In the genomic region with DNA sequence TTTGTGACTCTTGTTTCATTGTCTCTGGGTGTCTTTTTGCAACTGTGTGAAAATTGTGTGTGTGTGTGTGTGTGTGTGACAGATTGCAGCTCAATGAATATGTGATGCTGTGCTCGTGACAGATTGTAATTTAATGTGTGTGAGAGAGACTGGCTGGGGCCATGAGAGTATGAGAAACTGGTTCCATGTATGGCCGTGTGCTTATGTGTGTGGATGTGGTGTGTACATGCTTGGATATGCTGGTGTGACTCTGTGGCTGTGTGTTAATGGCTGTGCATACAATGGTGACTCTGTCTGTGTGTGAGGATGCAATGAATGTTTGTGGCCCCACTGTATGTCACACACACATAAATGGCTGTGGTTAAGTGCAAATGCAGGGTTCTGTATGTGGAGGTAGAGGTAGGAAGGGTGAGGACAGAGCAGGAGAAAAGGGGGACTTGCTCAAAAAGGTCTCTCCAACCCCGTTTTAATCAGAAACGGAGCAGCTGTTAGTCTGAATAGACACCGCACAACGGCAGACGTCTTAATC, we compare ENCODE assay signal across 21 mouse cellular contexts. TPM values are rescaled to one million over a fixed set of nuclear protein-coding genes. Genes with fewer than 3 reads are reported as not detected.
DNase-seq lines count a peak whose midpoint lies in the region; ATAC-seq and TF ChIP-seq lines count a peak whose summit lies in the region.
"Had no signal": no experiment of that assay in that cellular context is flagged by ENCODE, and none has a peak within 500 bp of the region (broad histone marks: within the 10 kb centered on the region; RNA-seq: fewer than 3 reads in every experiment).

No protein-coding gene starts in this region.

- no peak for TF ChIP-seq POLR2A in kidney, adult 2 months (IDR thresholded peaks at IDR 0.05; ENCODE audit: low read depth, low read length)

- no peaks in the 10 kb centered on the region for H3K9me3 ChIP-seq in forebrain, embryonic 13.5 days (replicated peaks)
- no peaks in the 10 kb centered on the region for H3K9me3 ChIP-seq in forebrain, embryonic 11.5 days (ENCODE audit: control insufficient read depth, low read length)
- no peaks in the 10 kb centered on the region for H3K9me3 ChIP-seq in midbrain, embryonic 12.5 days
- H3K9me3 ChIP-seq in neural tube, embryonic 15.5 days (replicated peaks), result no peaks in the 10 kb centered on the region
- H3K9me3 ChIP-seq: heart, embryonic 12.5 days; limb, embryonic 15.5 days had no signal

- H3K4me2 ChIP-seq in forebrain, embryonic 13.5 days, result peak overlapping the region; percentile 39
- H3K4me2 ChIP-seq in forebrain, embryonic 11.5 days (ENCODE audit: low read depth, low read length, severe bottlenecking), result no peak overlapping the region
- H3K4me2 ChIP-seq in midbrain, embryonic 12.5 days (replicated peaks), result peak overlapping the region; percentile 34
- 0 out of 2 replicates have a peak overlapping the region, but pooled peaks have one; percentile 0 for H3K4me2 ChIP-seq in neural tube, embryonic 15.5 days
- H3K4me2 ChIP-seq: heart, embryonic 12.5 days; limb, embryonic 15.5 days had no signal

- ATAC-seq in forebrain, embryonic 13.5 days, result peak; percentile 73
- no peak; the same call in 1 of the 2 replicates for ATAC-seq in forebrain, embryonic 11.5 days (replicated peaks; ENCODE audit: low FRiP score)
- ATAC-seq in midbrain, embryonic 12.5 days (ENCODE audit: low FRiP score, low read depth), result peak; percentile 66
- peak; percentile 65 for ATAC-seq in neural tube, embryonic 15.5 days (ENCODE audit: low FRiP score)

- 15% methylated on average over 7 of the region's 7 CpGs for WGBS in forebrain, embryonic 13.5 days
- WGBS in forebrain, embryonic 11.5 days, result 24% methylated on average over 7 of the region's 7 CpGs
- WGBS in midbrain, embryonic 12.5 days, result 20% methylated on average over 7 of the region's 7 CpGs
- 24% methylated on average over 7 of the region's 7 CpGs for WGBS in neural tube, embryonic 15.5 days
- 55% methylated on average over 7 of the region's 7 CpGs for WGBS in kidney, adult 2 months

- H3K9ac ChIP-seq in forebrain, embryonic 13.5 days, result no peak overlapping the region; the same call in 1 of the 2 replicates
- no peak overlapping the region for H3K9ac ChIP-seq in forebrain, embryonic 11.5 days (ENCODE audit: low read length)
- H3K9ac ChIP-seq in midbrain, embryonic 12.5 days (replicated peaks), result no peak overlapping the region
- no peak overlapping the region for H3K9ac ChIP-seq in neural tube, embryonic 15.5 days (replicated peaks)
- H3K9ac ChIP-seq: heart, embryonic 12.5 days; limb, embryonic 15.5 days had no signal

- peaks cover 21% of the 10 kb centered on the region for H3K4me1 ChIP-seq in forebrain, embryonic 13.5 days
- H3K4me1 ChIP-seq in forebrain, embryonic 11.5 days (replicated peaks; ENCODE audit: control insufficient read depth, insufficient read depth, low read length), result peaks cover 8% of the 10 kb centered on the region; the same call in 1 of the 2 replicates
- peaks cover 18% of the 10 kb centered on the region for H3K4me1 ChIP-seq in midbrain, embryonic 12.5 days
- peaks cover 18% of the 10 kb centered on the region for H3K4me1 ChIP-seq in neural tube, embryonic 15.5 days
- no peaks in the 10 kb centered on the region for H3K4me1 ChIP-seq in kidney, adult 2 months (ENCODE audit: control insufficient read depth, insufficient read depth, low read length)
- H3K4me1 ChIP-seq: heart, embryonic 12.5 days; limb, embryonic 15.5 days had no signal

- peak overlapping the region; percentile 88 for H3K27ac ChIP-seq in forebrain, embryonic 13.5 days
- H3K27ac ChIP-seq in forebrain, embryonic 11.5 days (ENCODE audit: low read depth, low read length), result no peak overlapping the region
- H3K27ac ChIP-seq in midbrain, embryonic 12.5 days (replicated peaks), result peak overlapping the region; percentile 75
- H3K27ac ChIP-seq in neural tube, embryonic 15.5 days (replicated peaks), result peak overlapping the region; percentile 76
- H3K27ac ChIP-seq in kidney, adult 2 months (ENCODE audit: insufficient read depth, low read depth, low read length), result no peak overlapping the region
- H3K27ac ChIP-seq: limb, embryonic 15.5 days had no signal

- H3K27me3 ChIP-seq in forebrain, embryonic 13.5 days, result no peaks in the 10 kb centered on the region
- H3K27me3 ChIP-seq in forebrain, embryonic 11.5 days (ENCODE audit: control insufficient read depth, insufficient read depth, low read length), result no peaks in the 10 kb centered on the region
- peaks cover 9% of the 10 kb centered on the region; the same call in 1 of the 2 replicates for H3K27me3 ChIP-seq in midbrain, embryonic 12.5 days
- no peaks in the 10 kb centered on the region for H3K27me3 ChIP-seq in neural tube, embryonic 15.5 days (replicated peaks)
- H3K27me3 ChIP-seq in kidney, adult 2 months (replicated peaks; ENCODE audit: control insufficient read depth, insufficient read depth, low read length), result no peaks in the 10 kb centered on the region

- TF ChIP-seq CTCF in kidney, adult 2 months (conservative IDR thresholded peaks at IDR 0.05; ENCODE audit: insufficient read depth, insufficient read length, low read depth, low read length), result no peak

- intact Hi-C loops in left cerebral cortex, postnatal 36 days (cut with DNase I), result no loop called here

- H3K36me3 ChIP-seq in forebrain, embryonic 13.5 days (ENCODE audit: poor library complexity, severe bottlenecking), result no peaks in the 10 kb centered on the region
- H3K36me3 ChIP-seq in forebrain, embryonic 11.5 days (ENCODE audit: control insufficient read depth, insufficient read depth, low read length), result no peaks in the 10 kb centered on the region
- no peaks in the 10 kb centered on the region for H3K36me3 ChIP-seq in midbrain, embryonic 12.5 days
- no peaks in the 10 kb centered on the region for H3K36me3 ChIP-seq in neural tube, embryonic 15.5 days
- H3K36me3 ChIP-seq in kidney, adult 2 months (ENCODE audit: control insufficient read depth, insufficient read depth, low read length), result no peaks in the 10 kb centered on the region
- H3K36me3 ChIP-seq: heart, embryonic 12.5 days; limb, embryonic 15.5 days had no signal

- DNase-seq in forebrain, embryonic 11.5 days (ENCODE audit: low spot score), result no peak
- peak; percentile 20 for DNase-seq in testis, postnatal 10 days (ENCODE audit: low spot score)
- no peak for DNase-seq in testis, postnatal 14 days (ENCODE audit: low spot score)
- no peak for DNase-seq in kidney, adult 2 months
- DNase-seq in left cerebral cortex, postnatal 36 days (ENCODE audit: low spot score in 2 of 2), result no peak
- DNase-seq: cerebellum, adult 11 months; gastrocnemius, postnatal 36 days; heart, postnatal 4 days; kidney, adult 18-20 months; lung, postnatal 14 days; thymus, adult 18-20 months had no signal

- H3K4me3 ChIP-seq in forebrain, embryonic 13.5 days, result no peak overlapping the region
- no peak overlapping the region for H3K4me3 ChIP-seq in forebrain, embryonic 11.5 days (ENCODE audit: low read depth, low read length)
- H3K4me3 ChIP-seq in midbrain, embryonic 12.5 days, result no peak overlapping the region
- H3K4me3 ChIP-seq in neural tube, embryonic 15.5 days (replicated peaks), result no peak overlapping the region
- no peak overlapping the region for H3K4me3 ChIP-seq in kidney, adult 2 months (ENCODE audit: insufficient read depth, low read depth, low read length)
- H3K4me3 ChIP-seq: erythroblast, embryonic 14.5 days; heart, embryonic 12.5 days; limb, embryonic 15.5 days had no signal

RNA-seq across cellular contexts. Expression of gene Foxo6, which starts 45.3 kb away (rescaled TPM):
- 3.1 and 3.8 TPM in 2 replicates for polyA plus RNA-seq in forebrain, embryonic 13.5 days (2015; fragmentation: Nextera tagmentation; extraction: Ambion mirVana)
- 0.39 and 1.1 TPM in 2 replicates for polyA plus RNA-seq in forebrain, embryonic 11.5 days (2014; fragmentation: Nextera tagmentation; extraction: Ambion mirVana)
- 0.15 and 0.25 TPM in 2 replicates for polyA plus RNA-seq in midbrain, embryonic 12.5 days (2016; fragmentation: Nextera tagmentation; extraction: Ambion mirVana)
- polyA plus RNA-seq in neural tube, embryonic 15.5 days (2015; fragmentation: Nextera tagmentation; extraction: Ambion mirVana), result 0.63 and 1.0 TPM in 2 replicates
- 0.41 and 0.61 TPM in 2 replicates for polyA plus RNA-seq in kidney, adult 2 months (2012; rRNA removed)
- total RNA-seq in left cerebral cortex, postnatal 36 days (2021), result 10 to 100 TPM; 12.4 to 15.8 TPM
- total RNA-seq: CH12.LX; common myeloid progenitor, adult 5-6 weeks; megakaryocyte-erythroid progenitor cell, adult 5-6 weeks had no signal
- polyA plus RNA-seq: erythroblast, embryonic 14.5 days; liver, embryonic 16.5 days had no signal

Comparison
In these comparisons a context has a peak if more than half of its experiments do, and no peak if none do; other contexts are left out.
1. H3K27ac ChIP-seq: peak in forebrain, embryonic 13.5 days (single experiment), midbrain, embryonic 12.5 days (single experiment) and neural tube, embryonic 15.5 days (single experiment); none in forebrain, embryonic 11.5 days (single experiment) and kidney, adult 2 months (single experiment).